Mouse (Mus musculus): ENCODE data around the gene Lrp2bp. TPM values are rescaled to one million over a fixed set of nuclear protein-coding genes. Genes with fewer than 3 reads are reported as not detected.

Lrp2bp gene
- polyA plus RNA-seq, 1 experiment from 2014 or later: 0.41 TPM

DNA sequence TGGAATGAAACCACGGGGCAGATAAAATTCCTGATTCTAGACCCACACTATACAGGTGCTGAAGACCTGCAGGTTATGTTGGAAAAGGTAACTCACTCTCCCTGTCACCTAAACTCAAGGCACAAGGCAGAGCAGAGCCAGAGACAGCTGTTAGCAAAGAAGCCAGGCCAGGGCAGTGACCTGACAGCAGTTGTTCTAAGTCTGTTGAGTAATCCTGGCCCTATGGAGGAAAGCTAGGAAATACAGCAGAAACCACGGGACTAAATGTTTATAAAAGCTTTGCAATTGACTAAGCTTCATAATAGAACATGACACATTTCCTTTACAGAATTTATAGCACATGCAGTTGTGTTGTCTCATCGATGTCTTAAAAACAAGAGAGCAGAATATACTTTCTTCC lies 3.5 kb upstream of the Lrp2bp start:
- Histone ChIP-seq H3K4me3 (replicated peaks) (no peak overlapping the region), H3K9me3 (no peaks in the 10 kb centered on the region), H3K9ac (replicated peaks) (no peak overlapping the region), H3K27me3 (no peaks in the 10 kb centered on the region), H3K4me1 (replicated peaks) (peaks cover 5% of the 10 kb centered on the region), H3K36me3 (peaks cover 43% of the 10 kb centered on the region), H3K4me2 (no peak overlapping the region), H3K27ac (no peak overlapping the region)
- no peak for ATAC-seq (ENCODE audit: insufficient number of reproducible peaks, insufficient read depth, low FRiP score, low TSS enrichment, low read depth)
- 91% methylated on average over 3 of the region's 3 CpGs for WGBS

DNA sequence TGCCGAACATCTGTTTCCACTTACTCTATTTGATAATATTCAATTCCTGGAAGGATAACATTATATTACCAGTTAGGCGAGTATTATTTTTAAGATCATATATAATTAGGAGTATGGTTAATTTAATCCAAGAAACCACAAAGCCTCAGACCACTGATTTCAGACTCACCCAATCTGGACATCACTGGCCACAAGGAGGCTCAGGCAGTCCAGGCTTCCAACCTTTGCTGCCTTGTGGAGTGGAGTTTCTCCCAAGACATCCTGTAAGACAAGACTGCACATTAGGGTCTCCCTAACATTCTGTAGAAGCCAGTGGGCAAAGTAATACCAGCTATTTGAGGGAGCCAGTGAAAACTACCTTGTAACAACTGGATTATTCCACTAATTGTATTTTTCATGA lies 875 bp upstream of the Lrp2bp start:
- no peaks in the 10 kb centered on the region for H3K9me3 ChIP-seq
- peaks cover 5% of the 10 kb centered on the region for H3K4me1 ChIP-seq (replicated peaks)
- ATAC-seq (ENCODE audit: insufficient number of reproducible peaks, insufficient read depth, low FRiP score, low TSS enrichment, low read depth): no peak
- H3K27me3 ChIP-seq: no peaks in the 10 kb centered on the region
- H3K4me2 ChIP-seq: peak overlapping the region; percentile 84
- no peak overlapping the region for H3K27ac ChIP-seq
- WGBS: 82% methylated on average over 2 of the region's 2 CpGs
- H3K9ac ChIP-seq (replicated peaks): no peak overlapping the region
- peaks cover 30% of the 10 kb centered on the region for H3K36me3 ChIP-seq
- H3K4me3 ChIP-seq (replicated peaks): no peak overlapping the region

DNA sequence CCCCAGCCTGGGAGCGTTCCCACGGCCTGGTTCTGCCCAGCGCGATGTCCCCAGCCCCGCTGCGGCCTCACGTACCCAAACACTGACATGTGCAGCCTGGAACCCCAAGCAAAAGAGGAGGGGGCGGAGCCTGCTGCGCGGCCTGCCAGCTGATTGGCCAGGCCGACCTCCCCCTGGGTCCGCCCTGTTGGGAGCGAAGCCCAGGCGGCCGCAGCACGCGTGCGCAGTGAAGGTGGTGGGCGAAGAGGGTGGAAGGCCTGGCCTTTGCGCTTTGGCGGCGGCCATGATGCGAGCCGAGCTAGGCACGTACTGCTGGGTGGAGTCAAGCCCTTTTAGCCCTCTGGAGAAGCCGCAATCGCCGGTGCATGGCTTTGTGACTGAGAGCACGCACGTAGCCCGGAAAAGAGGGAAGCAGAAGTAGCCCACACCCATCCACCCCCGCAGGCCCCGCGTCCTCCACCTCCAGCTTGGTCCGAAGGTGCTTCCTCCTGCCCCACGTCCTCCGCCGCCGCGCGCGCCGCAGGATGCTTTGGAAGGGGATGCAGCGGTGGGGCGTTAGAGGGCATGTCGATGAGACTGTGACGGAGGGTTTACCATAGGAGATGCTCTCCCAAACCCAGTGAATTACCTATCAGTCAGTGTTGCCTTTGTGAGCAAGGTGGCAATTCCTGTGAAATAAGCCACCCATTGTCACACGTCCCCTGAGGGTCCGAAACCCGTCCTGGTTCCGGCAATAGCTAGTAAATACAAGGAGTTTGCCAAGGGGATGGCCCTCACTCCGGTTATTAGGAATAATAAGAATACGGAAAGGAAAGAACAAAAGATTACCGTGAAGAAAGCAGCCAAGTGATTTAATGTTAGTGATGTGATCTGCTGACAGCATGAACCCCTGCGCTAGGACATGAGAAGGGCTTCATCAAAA lies 942 bp downstream of the Lrp2bp start:
- peaks cover 5% of the 10 kb centered on the region for H3K4me1 ChIP-seq (replicated peaks)
- 6% methylated on average over 55 of the region's 55 CpGs for WGBS
- H3K27ac ChIP-seq: peak overlapping the region; percentile 97
- peak overlapping the region; percentile 76 for H3K9ac ChIP-seq (replicated peaks)
- peaks cover 23% of the 10 kb centered on the region for H3K36me3 ChIP-seq
- H3K4me2 ChIP-seq: peak overlapping the region; percentile 84
- no peaks in the 10 kb centered on the region for H3K27me3 ChIP-seq
- ATAC-seq (ENCODE audit: insufficient number of reproducible peaks, insufficient read depth, low FRiP score, low TSS enrichment, low read depth): peak; percentile 99
- no peaks in the 10 kb centered on the region for H3K9me3 ChIP-seq
- H3K4me3 ChIP-seq (replicated peaks): peak overlapping the region; percentile 53

DNA sequence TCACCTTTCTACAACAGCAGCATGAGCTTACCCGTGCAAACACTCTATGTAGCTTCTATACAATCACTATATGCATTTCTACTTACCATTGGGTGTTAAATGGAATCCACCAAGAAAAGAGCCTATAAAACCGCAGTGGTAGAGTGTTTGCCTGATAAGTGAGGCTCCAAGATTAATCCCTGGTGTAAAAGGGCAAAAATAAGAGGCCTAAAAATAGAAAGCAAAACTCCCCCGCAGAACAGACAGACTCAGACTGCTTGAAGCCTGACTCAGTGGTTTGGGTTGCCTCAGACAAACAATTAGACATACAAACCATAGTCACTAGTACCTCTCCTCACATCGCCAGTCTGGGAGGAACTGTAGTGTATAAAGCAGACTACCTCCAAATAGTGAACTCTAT lies 6.5 kb downstream of the Lrp2bp start, which contains the start of gene Ankrd37:
Gene Ankrd37 (minus strand): TSS at position 112 of the 400 bp plus-strand sequence.
- WGBS: 71% methylated on average over 4 of the region's 4 CpGs
- H3K4me1 ChIP-seq (replicated peaks): peaks cover 2% of the 10 kb centered on the region
- no peaks in the 10 kb centered on the region for H3K9me3 ChIP-seq
- H3K27ac ChIP-seq: no peak within 1 kb of the TSS
- H3K4me2 ChIP-seq: no peak within 1 kb of the TSS
- H3K4me3 ChIP-seq (replicated peaks): no peak within 1 kb of the TSS
- ATAC-seq (ENCODE audit: insufficient number of reproducible peaks, insufficient read depth, low FRiP score, low TSS enrichment, low read depth): no peak
- H3K27me3 ChIP-seq: no peaks in the 10 kb centered on the region
- H3K9ac ChIP-seq (replicated peaks): no peak within 1 kb of the TSS
- no peaks in the 10 kb centered on the region for H3K36me3 ChIP-seq

DNA sequence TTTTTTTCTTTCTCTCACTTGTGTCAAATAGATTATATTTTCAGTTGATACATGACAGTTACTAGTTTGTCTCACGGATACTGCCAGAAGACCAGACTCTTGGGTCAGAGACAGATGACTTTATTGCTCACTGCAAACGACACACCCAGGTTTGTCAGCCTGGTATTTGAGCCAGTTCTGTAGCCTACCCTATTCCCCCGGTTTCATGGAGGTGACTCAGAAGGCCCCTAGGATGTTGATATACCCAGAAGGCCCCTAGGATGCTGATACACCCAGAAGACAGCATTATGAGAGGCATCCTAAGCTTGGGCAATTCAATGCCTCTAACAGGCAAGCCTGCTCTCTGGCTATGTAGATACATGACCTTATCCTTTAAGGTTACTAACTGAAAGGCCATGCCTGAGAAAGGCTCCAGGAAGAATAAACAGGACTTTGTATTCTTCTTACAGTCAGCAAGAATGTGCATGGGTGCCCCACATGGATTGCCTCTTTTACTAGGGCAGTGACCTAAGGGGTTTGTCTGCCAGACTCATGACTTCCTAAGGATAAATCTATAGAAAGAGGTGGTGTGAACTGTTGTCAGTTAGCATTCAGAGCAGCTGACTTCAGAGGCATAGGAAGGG lies 8.1 kb downstream of the Lrp2bp start:
- peaks cover 15% of the 10 kb centered on the region for H3K4me1 ChIP-seq (replicated peaks)
- no peak overlapping the region for H3K4me3 ChIP-seq (replicated peaks)
- 49% methylated on average over 3 of the region's 3 CpGs for WGBS
- no peaks in the 10 kb centered on the region for H3K9me3 ChIP-seq
- H3K36me3 ChIP-seq: no peaks in the 10 kb centered on the region
- ATAC-seq (ENCODE audit: insufficient number of reproducible peaks, insufficient read depth, low FRiP score, low TSS enrichment, low read depth): no peak
- no peak overlapping the region for H3K4me2 ChIP-seq
- no peaks in the 10 kb centered on the region for H3K27me3 ChIP-seq
- no peak overlapping the region for H3K9ac ChIP-seq (replicated peaks)
- no peak overlapping the region for H3K27ac ChIP-seq

DNA sequence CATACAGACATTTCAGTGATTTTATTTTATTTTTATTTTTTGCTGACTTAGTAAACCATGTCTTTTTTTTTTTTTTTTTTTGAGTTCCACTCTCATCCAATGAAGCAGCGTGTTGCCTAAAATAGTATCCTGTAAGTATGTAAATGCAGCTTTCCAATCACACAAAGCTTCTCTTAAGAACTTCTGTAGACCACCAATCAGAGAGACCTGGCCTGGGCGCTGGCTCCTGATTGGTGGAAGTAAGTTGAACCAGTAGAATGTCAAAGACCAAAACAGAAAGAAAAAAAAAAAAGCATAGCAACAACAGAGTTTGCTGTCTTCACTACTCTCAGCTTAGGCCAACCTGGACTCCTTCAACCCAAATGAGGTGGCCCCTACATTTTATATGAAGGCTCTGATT lies 11.2 kb downstream of the Lrp2bp start:
- Histone ChIP-seq H3K4me2 (peak overlapping the region; percentile 52), H3K4me1 (replicated peaks) (peaks cover 15% of the 10 kb centered on the region), H3K36me3 (no peaks in the 10 kb centered on the region), H3K9ac (replicated peaks) (no peak overlapping the region), H3K27me3 (no peaks in the 10 kb centered on the region), H3K9me3 (no peaks in the 10 kb centered on the region), H3K4me3 (replicated peaks) (peak overlapping the region; percentile 11), H3K27ac (0 out of 2 replicates have a peak overlapping the region, but pooled peaks have one; percentile 45)
- 59% methylated on average over 2 of the region's 2 CpGs for WGBS
- ATAC-seq (ENCODE audit: insufficient number of reproducible peaks, insufficient read depth, low FRiP score, low TSS enrichment, low read depth): no peak

DNA sequence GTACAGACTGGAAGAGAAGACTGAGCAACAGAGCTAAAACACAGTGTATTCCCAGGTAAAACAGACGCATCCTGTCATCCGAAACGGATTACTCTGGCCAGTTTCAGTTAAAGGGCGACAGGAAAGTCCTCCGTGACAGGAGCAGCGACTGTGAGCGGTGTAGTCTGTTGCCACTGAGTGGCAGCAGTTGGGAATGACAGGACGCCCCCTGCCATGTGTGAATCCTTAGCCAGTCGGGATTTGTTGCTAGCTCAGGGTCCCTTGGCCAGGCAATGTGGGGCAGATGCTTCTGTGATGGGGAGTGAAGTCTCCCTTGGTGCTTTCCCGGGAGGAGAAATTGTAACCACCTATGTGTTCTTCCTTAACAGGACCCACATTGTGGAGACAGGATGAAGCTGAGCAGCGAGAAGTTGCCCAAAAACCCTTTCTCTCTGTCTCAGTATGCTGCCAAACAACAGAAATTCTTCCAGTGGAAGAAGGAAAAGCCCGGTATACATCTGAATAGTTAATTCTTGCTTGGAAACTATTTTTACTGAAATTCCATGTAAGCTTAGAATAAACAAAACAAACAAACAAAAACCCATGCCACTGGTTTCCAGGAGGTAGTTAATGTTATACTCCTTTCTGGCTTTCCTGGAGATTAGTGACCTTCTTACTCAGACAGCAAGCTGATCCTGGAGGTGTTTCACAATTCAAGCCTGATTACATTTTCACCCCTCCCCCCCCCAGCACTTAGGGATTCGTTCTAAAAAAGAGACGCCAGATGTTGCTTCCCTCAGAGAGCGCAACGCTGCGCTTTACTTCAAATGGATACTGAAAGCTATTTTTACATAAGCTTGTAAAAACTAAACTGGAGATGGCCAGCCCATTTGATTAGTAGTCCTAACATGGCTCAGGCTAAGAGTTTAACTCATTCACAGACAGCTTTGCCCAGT lies 11.9 kb downstream of the Lrp2bp start:
- Histone ChIP-seq H3K27me3 (no peaks in the 10 kb centered on the region), H3K4me3 (replicated peaks) (peak overlapping the region; percentile 11), H3K9ac (replicated peaks) (no peak overlapping the region), H3K27ac (0 out of 2 replicates have a peak overlapping the region, but pooled peaks have one; percentile 45), H3K4me1 (replicated peaks) (peaks cover 15% of the 10 kb centered on the region), H3K36me3 (no peaks in the 10 kb centered on the region), H3K4me2 (peak overlapping the region; percentile 52), H3K9me3 (no peaks in the 10 kb centered on the region)
- WGBS: 9% methylated on average over 17 of the region's 17 CpGs
- ATAC-seq (ENCODE audit: insufficient number of reproducible peaks, insufficient read depth, low FRiP score, low TSS enrichment, low read depth): no peak

DNA sequence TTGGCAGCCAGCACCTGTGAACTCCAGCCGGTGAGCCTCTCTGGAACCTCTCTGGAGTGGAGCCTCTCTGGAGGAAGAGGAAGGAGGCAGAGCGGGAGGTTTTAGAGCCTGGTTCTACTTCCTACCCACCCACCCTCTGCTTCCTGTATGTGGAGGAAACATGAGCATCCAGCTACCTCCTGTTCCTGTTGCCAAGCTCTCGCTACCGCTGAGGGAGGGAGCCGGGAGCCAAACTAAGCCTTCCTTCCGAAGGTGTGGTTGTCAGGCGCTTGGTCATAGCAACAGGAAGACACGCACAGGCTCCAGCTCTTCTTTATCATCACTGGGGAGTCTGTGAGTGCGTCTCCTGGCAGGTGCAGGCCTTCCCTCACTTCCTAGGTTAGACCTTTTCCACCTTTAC lies 23.1 kb downstream of the Lrp2bp start:
- no peak for ATAC-seq (ENCODE audit: insufficient number of reproducible peaks, insufficient read depth, low FRiP score, low TSS enrichment, low read depth)
- H3K4me1 ChIP-seq (replicated peaks): 0 out of 2 replicates have a peak, but pooled peaks cover 3% of the 10 kb centered on the region
- H3K4me3 ChIP-seq (replicated peaks): no peak overlapping the region
- H3K27ac ChIP-seq: no peak overlapping the region
- no peak overlapping the region for H3K9ac ChIP-seq (replicated peaks)
- H3K9me3 ChIP-seq: no peaks in the 10 kb centered on the region
- H3K4me2 ChIP-seq: no peak overlapping the region
- WGBS: 89% methylated on average over 9 of the region's 9 CpGs
- H3K36me3 ChIP-seq: no peaks in the 10 kb centered on the region
- H3K27me3 ChIP-seq: no peaks in the 10 kb centered on the region

DNA sequence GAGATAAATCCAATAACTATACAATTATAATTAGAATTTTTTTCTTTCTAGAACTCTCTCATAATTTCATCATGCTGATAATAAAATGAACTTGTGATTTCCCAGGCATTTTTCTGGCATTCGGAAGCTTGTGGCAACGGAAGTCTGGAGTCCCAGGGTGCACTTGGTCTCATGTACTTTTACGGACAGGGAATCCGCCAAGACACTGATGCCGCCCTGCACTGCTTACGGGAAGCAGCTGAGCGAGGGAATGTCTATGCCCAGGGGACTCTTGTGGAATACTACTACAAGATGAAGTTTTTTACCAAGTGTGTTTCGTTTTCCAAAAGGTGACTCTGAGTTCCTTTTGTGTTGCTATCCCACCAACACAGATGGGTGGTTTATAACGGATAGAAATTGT lies 23.7 kb downstream of the Lrp2bp start:
- H3K4me2 ChIP-seq: no peak overlapping the region
- 90% methylated on average over 9 of the region's 9 CpGs for WGBS
- H3K9ac ChIP-seq (replicated peaks): no peak overlapping the region
- H3K36me3 ChIP-seq: no peaks in the 10 kb centered on the region
- H3K9me3 ChIP-seq: no peaks in the 10 kb centered on the region
- H3K27ac ChIP-seq: no peak overlapping the region
- H3K27me3 ChIP-seq: no peaks in the 10 kb centered on the region
- no peak for ATAC-seq (ENCODE audit: insufficient number of reproducible peaks, insufficient read depth, low FRiP score, low TSS enrichment, low read depth)
- H3K4me3 ChIP-seq (replicated peaks): no peak overlapping the region
- 0 out of 2 replicates have a peak, but pooled peaks cover 3% of the 10 kb centered on the region for H3K4me1 ChIP-seq (replicated peaks)

DNA sequence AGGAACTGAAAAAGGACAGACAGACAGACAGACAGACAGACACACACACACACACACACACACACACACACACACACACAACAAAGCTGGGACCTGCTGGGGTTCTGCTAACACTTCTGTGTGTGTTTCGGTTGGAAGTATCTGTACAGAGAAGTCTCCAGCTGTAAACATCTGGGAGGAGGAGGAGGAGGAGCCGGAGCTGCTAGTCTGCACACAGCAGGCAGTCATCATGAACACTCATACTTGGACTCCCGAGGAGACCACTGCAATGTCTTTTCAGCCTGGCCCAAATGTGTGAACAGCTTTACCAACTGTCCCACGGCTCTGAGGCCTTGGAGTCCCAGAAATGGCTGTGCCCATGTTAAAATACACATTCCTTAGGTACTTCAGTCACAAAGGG lies 25.3 kb downstream of the Lrp2bp start:
- H3K4me2 ChIP-seq: no peak overlapping the region
- no peaks in the 10 kb centered on the region for H3K36me3 ChIP-seq
- H3K4me3 ChIP-seq (replicated peaks): no peak overlapping the region
- 46% methylated on average over 4 of the region's 4 CpGs for WGBS
- ATAC-seq (ENCODE audit: insufficient number of reproducible peaks, insufficient read depth, low FRiP score, low TSS enrichment, low read depth): no peak
- 0 out of 2 replicates have a peak, but pooled peaks cover 3% of the 10 kb centered on the region for H3K4me1 ChIP-seq (replicated peaks)
- no peaks in the 10 kb centered on the region for H3K9me3 ChIP-seq
- no peak overlapping the region for H3K27ac ChIP-seq
- no peak overlapping the region for H3K9ac ChIP-seq (replicated peaks)
- H3K27me3 ChIP-seq: no peaks in the 10 kb centered on the region

DNA sequence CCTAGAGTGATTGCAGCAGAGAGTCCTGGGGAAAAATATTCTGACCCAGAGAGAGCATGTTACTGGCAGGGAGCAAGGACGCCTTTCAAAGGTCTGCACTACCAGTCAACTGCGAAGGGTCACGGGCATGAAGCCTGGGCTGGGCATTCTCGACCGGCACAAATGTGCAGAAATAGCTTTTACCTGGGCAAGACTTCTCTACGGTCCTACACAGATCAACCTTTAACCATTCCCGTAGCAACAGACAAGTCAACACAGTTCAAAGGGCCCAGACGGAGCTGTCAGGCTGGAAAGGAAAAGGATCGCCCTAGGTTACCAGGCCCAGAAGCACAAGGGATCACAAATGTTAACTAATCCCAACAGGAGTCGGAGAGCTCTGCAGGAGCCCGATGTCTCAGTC lies 37.1 kb downstream of the Lrp2bp start:
- Histone ChIP-seq H3K27me3 (no peaks in the 10 kb centered on the region), H3K27ac (no peak overlapping the region), H3K4me2 (no peak overlapping the region), H3K36me3 (peaks cover 14% of the 10 kb centered on the region), H3K9me3 (no peaks in the 10 kb centered on the region), H3K4me1 (replicated peaks) (peaks cover 6% of the 10 kb centered on the region), H3K9ac (replicated peaks) (no peak overlapping the region), H3K4me3 (replicated peaks) (no peak overlapping the region)
- ATAC-seq (ENCODE audit: insufficient number of reproducible peaks, insufficient read depth, low FRiP score, low TSS enrichment, low read depth): no peak
- WGBS: 75% methylated on average over 11 of the region's 11 CpGs
